In genomic region chr19:7239574-7239973, GRCm38 (mm10) we compare ENCODE assay signal across 8 mouse cellular contexts. TPM values are rescaled to one million over a fixed set of nuclear protein-coding genes. Genes with fewer than 3 reads are reported as not detected.
DNase-seq lines count a peak whose midpoint lies in the region; ATAC-seq and TF ChIP-seq lines count a peak whose summit lies in the region.

No protein-coding gene starts in this region.

- H3K27ac ChIP-seq in heart, embryonic 16.5 days (ENCODE audit: low read length), result no peak overlapping the region
- no peak overlapping the region for H3K27ac ChIP-seq in bone marrow, adult 2 months (ENCODE audit: control insufficient read depth, insufficient read depth, low read depth, low read length, poor library complexity)
- H3K27ac ChIP-seq in hindbrain, embryonic 12.5 days, result no peak overlapping the region
- no peak overlapping the region for H3K27ac ChIP-seq in midbrain, embryonic 11.5 days (ENCODE audit: low read depth, low read length)

- no peaks in the 10 kb centered on the region for H3K27me3 ChIP-seq in heart, embryonic 16.5 days (ENCODE audit: control insufficient read depth, insufficient read depth, low read length)
- peaks cover 3% of the 10 kb centered on the region; the same call in 1 of the 2 replicates for H3K27me3 ChIP-seq in hindbrain, embryonic 12.5 days
- H3K27me3 ChIP-seq in midbrain, embryonic 11.5 days (ENCODE audit: control insufficient read depth, insufficient read depth, low read length), result no peaks in the 10 kb centered on the region

- ATAC-seq in heart, embryonic 16.5 days (replicated peaks; ENCODE audit: extremely low read depth, insufficient read depth, low FRiP score), result no peak
- ATAC-seq in hindbrain, embryonic 12.5 days (ENCODE audit: low FRiP score), result no peak
- no peak for ATAC-seq in midbrain, embryonic 11.5 days (ENCODE audit: low FRiP score)
- ATAC-seq in inflammation-experienced regulatory T-cells, adult 6 months, result no peak

- H3K4me3 ChIP-seq in heart, embryonic 16.5 days (ENCODE audit: low read length), result peak overlapping the region; percentile 87
- peak overlapping the region; percentile 81 for H3K4me3 ChIP-seq in bone marrow, adult 2 months (replicated peaks; ENCODE audit: control insufficient read depth, low read depth, low read length)
- H3K4me3 ChIP-seq in hindbrain, embryonic 12.5 days, result peak overlapping the region; percentile 73; the same call in 1 of the 2 replicates
- H3K4me3 ChIP-seq in midbrain, embryonic 11.5 days (ENCODE audit: low read depth, low read length), result peak overlapping the region; percentile 77

- no peak for TF ChIP-seq POLR2A in bone marrow, adult 2 months (IDR thresholded peaks at IDR 0.05; ENCODE audit: borderline replicate concordance, control insufficient read depth, low read depth, low read length)

- H3K36me3 ChIP-seq in heart, embryonic 16.5 days (ENCODE audit: control insufficient read depth, insufficient read depth), result peaks cover 19% of the 10 kb centered on the region
- H3K36me3 ChIP-seq in hindbrain, embryonic 12.5 days, result 0 out of 2 replicates have a peak, but pooled peaks cover 4% of the 10 kb centered on the region
- H3K36me3 ChIP-seq in midbrain, embryonic 11.5 days (ENCODE audit: control insufficient read depth, insufficient read depth, low read length), result 0 out of 2 replicates have a peak, but pooled peaks cover 2% of the 10 kb centered on the region

- peak overlapping the region; percentile 80 for H3K9ac ChIP-seq in heart, embryonic 16.5 days (ENCODE audit: low read length)
- H3K9ac ChIP-seq in hindbrain, embryonic 12.5 days, result peak overlapping the region; percentile 83; the same call in 1 of the 2 replicates
- peak overlapping the region; percentile 82; the same call in 1 of the 2 replicates for H3K9ac ChIP-seq in midbrain, embryonic 11.5 days (ENCODE audit: low read length)

- peaks cover 20% of the 10 kb centered on the region for H3K4me1 ChIP-seq in heart, embryonic 16.5 days (ENCODE audit: control insufficient read depth, insufficient read depth, low read length)
- no peaks in the 10 kb centered on the region; the same call in 1 of the 2 replicates for H3K4me1 ChIP-seq in bone marrow, adult 2 months (ENCODE audit: control insufficient read depth, insufficient read depth, low read length)
- H3K4me1 ChIP-seq in hindbrain, embryonic 12.5 days, result peaks cover 13% of the 10 kb centered on the region
- peaks cover 8% of the 10 kb centered on the region for H3K4me1 ChIP-seq in midbrain, embryonic 11.5 days (ENCODE audit: control insufficient read depth, insufficient read depth, low read length)

- 80% methylated on average over 3 of the region's 3 CpGs for WGBS in heart, embryonic 16.5 days
- 86% methylated on average over 3 of the region's 3 CpGs for WGBS in bone marrow, adult 2 months
- 91% methylated on average over 3 of the region's 3 CpGs for WGBS in hindbrain, embryonic 12.5 days
- 95% methylated on average over 3 of the region's 3 CpGs for WGBS in midbrain, embryonic 11.5 days

- TF ChIP-seq CTCF in bone marrow, adult 2 months (IDR thresholded peaks at IDR 0.05; ENCODE audit: control insufficient read depth, insufficient read depth, low read length), result no peak

- DNase-seq in heart, adult 11 months, result no peak
- no peak for DNase-seq in midbrain, embryonic 11.5 days (ENCODE audit: low spot score, missing footprints)
- DNase-seq in thymus, postnatal 14 days, result no peak
- no peak for DNase-seq in testis, postnatal 10 days (ENCODE audit: low spot score)

- peak overlapping the region; percentile 67 for H3K4me2 ChIP-seq in heart, embryonic 16.5 days (ENCODE audit: low read depth, low read length)
- peak overlapping the region; percentile 87 for H3K4me2 ChIP-seq in hindbrain, embryonic 12.5 days (replicated peaks)
- H3K4me2 ChIP-seq in midbrain, embryonic 11.5 days, result peak overlapping the region; percentile 95

- no peaks in the 10 kb centered on the region for H3K9me3 ChIP-seq in heart, embryonic 16.5 days (replicated peaks; ENCODE audit: control insufficient read depth, low read length)
- H3K9me3 ChIP-seq in hindbrain, embryonic 12.5 days (replicated peaks), result no peaks in the 10 kb centered on the region
- H3K9me3 ChIP-seq in midbrain, embryonic 11.5 days (ENCODE audit: control insufficient read depth, low read length), result no peaks in the 10 kb centered on the region

RNA-seq across cellular contexts. Expression of gene Naa40, which starts 1.4 kb away (rescaled TPM):
- 59.3 and 61.1 TPM in 2 replicates for polyA plus RNA-seq in heart, embryonic 16.5 days (2015; fragmentation: Nextera tagmentation; extraction: Ambion mirVana)
- polyA plus RNA-seq in bone marrow, adult 2 months (2011; ENCODE audit: insufficient read depth, insufficient read length, low replicate concordance, missing spikeins), result 16.3 and 17.7 TPM in 2 replicates
- 75.9 and 77.6 TPM in 2 replicates for polyA plus RNA-seq in hindbrain, embryonic 12.5 days (2016; fragmentation: Nextera tagmentation; extraction: Ambion mirVana)
- polyA plus RNA-seq in midbrain, embryonic 11.5 days (2014; fragmentation: Nextera tagmentation; extraction: Ambion mirVana), result 94.3 and 103 TPM in 2 replicates
- 10 to 100 TPM; 21.3 to 28.4 (median 27.4) TPM for polyA plus RNA-seq in inflammation-experienced regulatory T-cells, adult 6 months (2017; shearing (Covaris generic))

RNA-seq across cellular contexts. Expression of gene Cox8a, which starts 22.2 kb away (rescaled TPM):
- polyA plus RNA-seq in heart, embryonic 16.5 days (2015; fragmentation: Nextera tagmentation; extraction: Ambion mirVana), result 1,892 and 2,285 TPM in 2 replicates
- 369 and 431 TPM in 2 replicates for polyA plus RNA-seq in bone marrow, adult 2 months (2011; ENCODE audit: insufficient read depth, insufficient read length, low replicate concordance, missing spikeins)
- 715 and 817 TPM in 2 replicates for polyA plus RNA-seq in hindbrain, embryonic 12.5 days (2016; fragmentation: Nextera tagmentation; extraction: Ambion mirVana)
- polyA plus RNA-seq in midbrain, embryonic 11.5 days (2014; fragmentation: Nextera tagmentation; extraction: Ambion mirVana), result 730 and 757 TPM in 2 replicates
- 100 to 1,000 TPM; 284 to 445 (median 299) TPM for polyA plus RNA-seq in inflammation-experienced regulatory T-cells, adult 6 months (2017; shearing (Covaris generic))

RNA-seq across cellular contexts. Expression of gene Rcor2, which starts 27.6 kb away (rescaled TPM):
- 11.9 and 18.0 TPM in 2 replicates for polyA plus RNA-seq in heart, embryonic 16.5 days (2015; fragmentation: Nextera tagmentation; extraction: Ambion mirVana)
- 4.4 and 19.6 TPM in 2 replicates for polyA plus RNA-seq in bone marrow, adult 2 months (2011; ENCODE audit: insufficient read depth, insufficient read length, low replicate concordance, missing spikeins)
- polyA plus RNA-seq in hindbrain, embryonic 12.5 days (2016; fragmentation: Nextera tagmentation; extraction: Ambion mirVana), result 62.5 and 66.6 TPM in 2 replicates
- polyA plus RNA-seq in midbrain, embryonic 11.5 days (2014; fragmentation: Nextera tagmentation; extraction: Ambion mirVana), result 33.8 and 36.9 TPM in 2 replicates
- not detected for polyA plus RNA-seq in inflammation-experienced regulatory T-cells, adult 6 months (2017; shearing (Covaris generic))

RNA-seq across cellular contexts. Expression of gene Otub1, which starts 33.5 kb away (rescaled TPM):
- 140 and 141 TPM in 2 replicates for polyA plus RNA-seq in heart, embryonic 16.5 days (2015; fragmentation: Nextera tagmentation; extraction: Ambion mirVana)
- polyA plus RNA-seq in bone marrow, adult 2 months (2011; ENCODE audit: insufficient read depth, insufficient read length, low replicate concordance, missing spikeins), result 24.0 and 45.5 TPM in 2 replicates
- 217 and 218 TPM in 2 replicates for polyA plus RNA-seq in hindbrain, embryonic 12.5 days (2016; fragmentation: Nextera tagmentation; extraction: Ambion mirVana)
- polyA plus RNA-seq in midbrain, embryonic 11.5 days (2014; fragmentation: Nextera tagmentation; extraction: Ambion mirVana), result 241 and 252 TPM in 2 replicates
- polyA plus RNA-seq in inflammation-experienced regulatory T-cells, adult 6 months (2017; shearing (Covaris generic)), result 100 to 1,000 TPM; 164 to 183 (median 169) TPM
